Mouse (Mus musculus): ENCODE measurements around the gene Vmn1r172.
"Not testable (repeated sequence)": the region's sequence is repeated elsewhere in the genome, so short reads cannot be mapped to it uniquely, and the experiment has no call there.

Vmn1r172 gene

GRCm38 (mm10) chr7:23658016-23658415, at the start of gene Vmn1r172:
Gene Vmn1r172 (plus strand): TSS chr7:23658316.
- no peak for DNase-seq (ENCODE audit: low spot score in 2 of 2)

- DNase-seq (ENCODE audit: low spot score in 2 of 2): no peak
These were observed 27.7 kb upstream of the Vmn1r172 start, which contains the start of gene Vmn1r171 for GRCm38 (mm10) chr7:23630422-23630821. Gene Vmn1r171 (plus strand): TSS chr7:23630722.

GRCm38 (mm10) chr7:23700403-23700802, 42.3 kb downstream of the Vmn1r172 start, which contains the start of gene Vmn1r173:
Gene Vmn1r173 (plus strand): TSS chr7:23700703.
- DNase-seq (ENCODE audit: low spot score in 2 of 2): not testable (repeated sequence)
